Mouse (Mus musculus): ENCODE results near the gene Ttll3.

DNA sequence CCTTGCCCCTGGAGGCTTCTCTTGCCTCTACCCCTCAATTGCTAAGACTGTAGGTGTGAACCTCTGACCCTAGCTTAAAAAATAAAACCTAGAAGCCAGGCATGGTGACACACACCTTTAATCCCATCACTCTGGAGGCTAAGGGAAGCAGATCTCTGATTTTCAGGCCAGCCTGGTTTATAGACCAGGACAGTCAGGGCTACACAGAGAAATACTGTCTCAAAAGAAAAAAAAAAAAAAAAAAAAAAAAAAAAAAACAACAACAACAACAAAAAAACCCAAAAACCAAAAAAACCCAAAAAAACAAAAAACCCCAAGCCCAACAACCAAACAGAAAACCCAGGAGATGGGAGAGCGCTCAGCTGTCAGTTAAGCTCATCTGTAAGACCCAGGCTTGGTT is 21.5 kb upstream of the Ttll3 start:
- TF ChIP-seq POLR2A (IDR thresholded peaks at IDR 0.05; ENCODE audit: insufficient read depth, low read length) (no peak), CTCF (IDR thresholded peaks at IDR 0.05; ENCODE audit: low read depth, low read length) (no peak), EP300 (IDR thresholded peaks at IDR 0.05; ENCODE audit: insufficient read depth, low read depth, low read length) (no peak)

Data from ES-Bruce4 (cell line).